Mouse (Mus musculus): Measurements from ENCODE around the gene Eea1.

DNA sequence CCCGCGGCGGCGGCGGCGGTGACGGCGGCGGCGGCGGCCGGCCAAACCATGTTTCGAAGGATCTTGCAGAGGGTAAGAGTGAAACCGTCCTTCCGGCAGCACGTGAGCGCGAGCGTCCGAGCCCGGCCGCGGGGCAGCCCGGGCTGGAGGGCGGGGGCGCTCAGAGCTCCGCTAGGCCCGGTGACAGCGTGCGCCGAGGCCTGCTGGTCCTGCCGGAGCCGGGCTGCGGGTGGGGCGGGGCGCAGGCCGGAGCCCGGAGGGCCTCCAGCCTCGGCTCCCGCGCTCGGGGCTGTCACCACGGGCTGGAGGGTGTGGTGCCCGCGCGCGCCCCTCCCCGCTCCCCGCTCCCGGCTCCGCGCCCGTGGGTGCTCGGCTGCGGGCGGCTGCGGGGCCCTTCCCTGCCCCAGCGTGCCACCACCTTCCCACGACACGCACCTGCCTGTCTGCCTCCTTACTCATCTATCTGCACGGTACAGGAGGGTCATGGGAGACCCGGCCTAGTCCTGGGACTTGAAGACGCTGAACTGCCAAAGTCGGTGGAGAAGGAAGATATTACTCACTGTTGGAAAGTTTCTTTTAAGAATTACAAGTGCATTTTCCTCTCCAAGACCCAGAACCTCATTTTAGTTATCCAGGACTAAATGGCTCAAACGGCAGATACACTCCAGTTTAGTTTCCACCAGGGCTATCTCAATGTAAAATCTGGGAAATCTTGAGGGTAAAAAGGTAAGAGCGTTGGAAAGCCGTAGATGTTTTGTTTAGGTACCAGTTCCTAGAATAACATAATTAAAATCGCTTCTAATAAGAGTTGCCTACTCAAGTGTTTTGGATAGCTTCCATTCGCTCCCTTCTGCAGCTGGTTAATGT lies 684 bp downstream of the Eea1 start:
- no peak for TF ChIP-seq CTCF (IDR thresholded peaks at IDR 0.05; ENCODE audit: control insufficient read depth, insufficient read depth, insufficient read length)
- TF ChIP-seq MYOD1 (IDR thresholded peaks at IDR 0.05; ENCODE audit: control insufficient read depth, insufficient read length, low read depth), result no peak
- TF ChIP-seq MYOG (IDR thresholded peaks at IDR 0.05; ENCODE audit: control insufficient read depth, extremely low read depth, insufficient read length), result no peak

Data from C2C12 (cell line).